Mouse (Mus musculus): ENCODE results near the gene Tnfrsf1a.
"Not testable (repeated sequence)": the region's sequence is repeated elsewhere in the genome, so short reads cannot be mapped to it uniquely, and the experiment has no call there.

Tnfrsf1a gene

DNA sequence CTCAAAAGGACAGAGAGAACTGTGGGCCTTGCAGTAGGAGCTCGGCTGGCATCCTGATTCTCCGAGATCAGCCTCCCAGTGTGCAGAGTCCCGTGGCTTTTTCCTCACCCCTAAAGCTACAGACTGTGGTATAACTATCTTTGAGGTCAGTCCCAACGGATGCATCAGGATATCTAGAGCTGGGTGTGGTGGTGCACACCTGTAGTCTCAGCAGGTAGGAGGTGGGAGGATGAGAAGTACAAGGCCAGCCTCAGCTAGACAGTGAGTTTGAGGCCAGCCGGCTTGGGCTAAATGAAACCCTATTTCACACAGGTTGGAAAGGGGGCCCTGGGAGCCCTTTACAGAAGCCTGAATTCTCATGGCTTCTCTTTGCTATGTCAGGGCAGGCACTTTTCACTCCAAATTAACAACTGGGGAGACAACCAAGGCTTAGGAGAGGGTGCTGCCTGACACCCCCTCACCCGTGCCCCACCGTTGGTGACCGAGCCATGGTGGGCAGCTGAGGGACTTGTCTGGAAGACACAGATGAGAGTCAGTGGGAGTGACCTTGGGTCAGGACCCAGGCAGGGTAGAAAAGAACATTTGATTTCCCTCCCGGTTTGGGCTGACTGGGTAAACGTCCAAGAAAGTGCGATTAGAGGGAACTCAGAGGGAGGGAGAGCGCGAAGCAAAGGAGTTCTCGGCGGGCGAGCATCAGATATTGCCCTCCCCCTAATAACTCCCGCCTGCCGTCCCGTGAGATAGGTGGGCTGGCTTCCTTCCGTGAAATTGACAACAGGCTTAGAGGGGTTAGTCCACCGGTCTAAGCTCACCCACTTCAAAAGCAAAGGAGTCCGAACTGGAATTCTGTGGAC, at the start of gene Tnfrsf1a:
Gene Tnfrsf1a (plus strand): TSS at position 642 of the 854 bp plus-strand sequence.
- DNase-seq (ENCODE audit: low read depth, low spot score) = no peak

DNA sequence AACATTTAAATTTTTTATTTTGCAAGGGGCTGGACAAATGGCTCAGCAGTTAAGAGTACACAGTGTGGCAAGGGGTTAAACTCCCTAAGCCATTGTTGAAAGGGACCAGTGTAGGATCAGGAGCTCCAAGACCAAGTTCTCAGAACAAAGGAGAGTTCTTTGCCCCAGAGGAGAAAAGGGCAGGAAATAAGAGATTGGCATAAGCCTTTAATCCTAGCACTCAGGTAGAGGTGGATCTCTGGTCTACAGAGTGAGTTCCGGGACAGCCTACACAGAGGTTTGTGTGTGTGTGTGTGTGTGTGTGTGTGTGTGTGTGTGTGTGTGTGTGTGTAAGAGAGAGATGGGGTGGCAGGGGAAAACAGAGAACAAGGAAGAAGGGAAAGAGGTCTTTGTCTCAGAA, 48.2 kb upstream of the Tnfrsf1a start:
- DNase-seq (ENCODE audit: low read depth, low spot score) = no peak

DNA sequence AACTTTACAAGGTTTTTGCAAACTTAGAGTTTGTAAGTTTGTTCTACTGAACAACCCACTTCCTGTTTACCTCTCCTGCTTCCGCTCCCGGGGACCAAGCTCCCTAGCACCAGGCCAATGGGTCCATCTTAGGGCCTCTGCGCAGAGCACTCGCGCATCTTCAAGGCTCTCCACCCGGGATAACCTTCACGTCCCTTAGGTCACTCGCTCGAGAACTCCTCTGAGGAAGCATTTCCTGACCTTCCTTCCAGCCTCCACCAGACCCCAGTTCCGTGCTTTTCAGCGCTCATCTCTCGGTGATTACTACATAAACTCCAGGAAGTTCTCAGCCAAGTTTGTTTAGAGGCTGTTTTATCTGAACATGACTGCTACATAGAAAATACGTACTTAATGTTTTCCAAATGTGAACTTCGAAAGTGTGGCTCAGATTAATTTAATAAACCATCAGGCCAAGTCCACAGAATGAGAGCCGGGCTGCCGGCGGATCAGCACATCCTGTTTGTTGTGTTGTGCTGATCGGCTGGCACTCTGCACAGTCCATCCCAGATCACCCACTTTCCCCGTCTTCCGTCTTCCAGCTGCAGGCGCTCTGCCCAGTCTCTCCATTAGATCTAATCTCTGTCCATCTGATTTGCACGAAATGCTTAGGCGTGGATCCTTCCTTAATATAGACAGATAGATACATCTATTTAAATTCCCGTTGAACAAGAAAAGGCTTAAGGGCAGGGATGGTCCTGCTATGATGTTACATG, 46.8 kb upstream of the Tnfrsf1a start:
- DNase-seq (ENCODE audit: low read depth, low spot score) = no peak

DNA sequence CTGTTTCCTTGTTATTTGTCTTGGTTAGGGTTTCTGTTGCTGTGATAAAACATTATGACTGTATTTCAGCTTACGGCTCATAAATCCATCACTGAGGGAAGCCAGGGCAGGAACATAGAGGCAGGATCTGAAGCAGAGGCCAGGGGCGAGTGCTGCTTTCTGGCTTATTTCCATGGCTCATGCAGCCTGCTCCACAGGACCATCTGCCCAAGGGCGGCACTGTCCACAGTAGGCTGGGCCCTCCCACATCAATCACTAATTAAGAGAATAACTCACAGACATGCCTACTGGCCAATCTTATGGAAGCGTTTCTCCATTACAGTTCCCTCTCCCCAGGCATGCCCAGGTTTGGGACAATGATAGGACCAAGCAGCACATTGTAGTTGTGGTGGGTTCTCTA, 45.9 kb upstream of the Tnfrsf1a start:
- DNase-seq (ENCODE audit: low read depth, low spot score) = no peak

DNA sequence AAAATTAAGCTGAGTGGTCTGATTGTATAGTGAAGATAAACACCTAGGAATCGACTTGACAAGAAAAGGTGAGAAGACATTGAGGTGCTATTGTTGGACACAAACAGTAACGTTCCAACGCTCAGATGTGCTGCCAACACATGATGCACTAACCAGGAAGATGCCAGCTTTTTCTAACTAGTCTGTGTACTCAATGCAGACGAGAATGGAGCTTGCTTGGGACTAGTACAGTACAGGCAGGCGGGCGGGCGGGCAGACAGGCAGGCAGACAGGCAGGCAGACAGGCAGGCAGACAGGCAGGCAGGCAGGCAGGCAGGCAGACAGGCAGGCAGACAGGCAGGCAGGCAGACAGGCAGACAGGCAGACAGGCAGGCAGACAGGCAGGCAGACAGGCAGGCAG, 44.8 kb upstream of the Tnfrsf1a start:
- DNase-seq (ENCODE audit: low read depth, low spot score) = not testable (repeated sequence)

DNA sequence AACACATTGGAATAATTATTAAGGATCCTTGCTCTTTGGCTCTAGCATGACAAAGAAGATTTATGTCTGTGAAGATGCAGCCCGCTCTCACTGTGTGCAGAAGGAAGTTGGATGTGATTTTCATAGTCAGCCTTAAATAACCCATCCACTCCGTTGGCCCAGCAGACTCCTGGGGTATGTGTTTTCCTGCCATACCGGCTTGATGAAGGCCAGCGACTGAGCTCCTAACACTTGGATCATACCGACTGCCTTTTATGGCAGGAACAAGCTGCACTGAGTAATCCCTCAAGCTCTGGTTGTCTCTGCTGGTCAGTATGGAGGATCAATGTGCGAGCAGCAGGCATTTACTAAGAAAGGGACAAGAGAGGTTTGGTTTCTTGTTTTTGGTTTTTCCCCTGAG, 43.7 kb upstream of the Tnfrsf1a start:
- DNase-seq (ENCODE audit: low read depth, low spot score) = no peak

DNA sequence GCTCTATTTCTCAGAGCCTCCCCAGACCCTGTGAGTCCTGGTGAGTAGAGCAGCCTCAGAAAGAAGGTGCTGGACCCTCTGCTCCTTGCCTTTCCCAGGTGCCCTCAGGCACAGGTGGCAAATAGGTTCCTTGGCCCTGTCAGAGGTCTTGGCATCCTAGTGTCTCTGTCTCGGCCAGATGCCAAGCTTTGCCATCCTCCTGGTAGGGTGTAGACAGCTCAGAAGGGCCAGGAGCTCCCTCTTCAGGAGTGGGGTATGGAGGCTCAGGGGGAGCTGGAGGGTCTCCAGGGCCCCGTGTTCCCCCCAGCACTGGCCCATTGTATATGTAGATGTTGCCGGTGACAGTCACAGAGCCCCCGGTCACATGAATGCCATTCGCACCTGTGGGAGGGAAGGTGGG, 42.1 kb upstream of the Tnfrsf1a start:
- no peak for DNase-seq (ENCODE audit: low read depth, low spot score)

DNA sequence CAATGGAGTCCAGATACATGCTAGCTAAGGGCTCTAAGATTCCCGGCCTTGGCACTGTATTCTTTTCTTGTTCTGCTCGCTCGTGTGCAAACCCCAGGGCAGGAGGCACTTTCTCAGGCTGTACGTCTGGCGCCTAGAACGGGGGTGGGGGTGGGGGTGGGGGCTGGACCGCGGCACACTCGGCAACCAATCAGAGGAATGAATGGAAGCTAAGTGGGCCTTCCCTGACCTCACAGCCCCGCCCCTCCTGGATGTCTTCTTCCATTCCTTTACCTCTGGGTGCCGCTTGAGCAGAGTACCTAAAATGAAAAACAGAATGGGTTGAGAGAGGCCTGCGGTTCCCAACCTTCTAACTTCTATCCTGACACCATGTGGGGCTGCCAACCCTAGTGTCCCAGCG, 40.2 kb upstream of the Tnfrsf1a start:
- DNase-seq (ENCODE audit: low read depth, low spot score) = no peak

DNA sequence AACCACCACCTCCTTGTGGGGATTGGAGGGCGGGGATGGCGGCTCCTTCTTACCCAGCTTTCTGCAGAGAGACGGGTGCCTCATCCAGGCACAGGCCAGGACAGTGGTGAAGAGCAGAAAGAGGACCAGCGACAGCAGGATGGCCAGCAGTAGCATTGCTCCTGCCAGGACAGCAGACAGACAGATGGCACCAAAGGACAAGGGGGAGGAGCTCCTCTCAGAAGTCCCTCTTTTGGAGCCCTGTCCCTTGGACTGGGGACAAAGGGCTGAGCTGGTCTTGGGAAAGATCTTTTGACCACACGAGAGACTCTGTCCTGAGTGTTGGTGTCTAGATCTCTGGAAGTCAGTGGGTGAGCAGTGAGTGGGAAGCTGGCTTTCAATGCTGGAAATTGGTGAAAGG, 39.8 kb upstream of the Tnfrsf1a start:
- no peak for DNase-seq (ENCODE audit: low read depth, low spot score)

DNA sequence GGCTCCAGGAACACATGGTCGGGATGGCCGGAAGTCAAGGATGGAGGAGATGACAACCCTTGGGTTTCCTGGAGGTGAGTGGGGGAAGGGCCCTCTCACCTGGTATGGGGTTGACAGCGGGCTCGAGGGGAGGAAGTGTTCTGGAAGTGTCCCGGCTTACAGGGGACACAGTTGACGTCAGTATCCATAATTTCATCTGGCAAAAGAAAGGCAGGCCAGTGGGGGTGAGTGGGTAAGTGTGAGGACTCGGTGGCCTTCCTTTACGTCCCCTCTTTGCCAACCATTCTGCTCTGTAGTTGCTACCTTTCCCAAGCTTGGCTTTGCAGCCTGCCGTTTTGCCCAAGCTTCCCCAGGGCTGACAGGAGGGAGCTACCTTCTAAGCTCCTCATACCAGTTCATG, 37.0 kb upstream of the Tnfrsf1a start:
- DNase-seq (ENCODE audit: low read depth, low spot score) = no peak

DNA sequence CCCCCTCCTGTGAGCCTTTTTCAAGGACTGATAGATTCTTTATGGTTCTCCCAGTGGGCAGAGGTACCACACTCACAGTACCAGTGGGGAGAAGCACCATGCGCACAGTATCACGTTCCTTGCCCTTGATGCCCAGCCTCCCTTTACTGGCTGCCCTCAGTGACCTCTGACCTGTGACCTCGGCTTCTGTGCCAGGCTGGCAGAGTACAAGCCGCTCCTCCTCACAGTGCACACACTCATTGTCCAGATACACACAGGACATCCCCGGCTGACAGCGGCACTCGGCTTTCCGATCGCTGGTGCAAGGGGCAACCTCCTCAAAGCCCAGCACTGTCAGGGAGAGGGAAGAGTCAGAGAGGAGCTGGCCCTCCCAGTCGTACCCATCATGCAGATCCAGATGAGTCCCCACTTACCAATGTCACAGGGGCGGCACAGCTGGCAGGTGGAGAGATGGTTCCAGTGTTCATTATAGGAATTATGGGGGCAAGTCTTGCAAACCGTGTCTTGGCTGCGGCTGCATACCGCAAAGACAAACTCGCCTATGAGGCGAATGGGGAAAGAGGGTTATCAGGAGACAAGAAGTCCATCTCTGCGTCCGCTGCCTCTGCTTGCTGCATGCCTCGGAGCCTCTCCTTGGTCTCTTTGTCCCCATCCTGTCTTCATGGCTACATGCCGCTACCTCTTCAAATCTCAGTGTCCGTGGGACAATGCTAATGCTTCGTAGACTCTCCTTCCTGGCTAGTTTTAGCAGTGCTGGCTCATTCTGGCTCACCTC, 36.4 kb upstream of the Tnfrsf1a start:
- no peak for DNase-seq (ENCODE audit: low read depth, low spot score)

DNA sequence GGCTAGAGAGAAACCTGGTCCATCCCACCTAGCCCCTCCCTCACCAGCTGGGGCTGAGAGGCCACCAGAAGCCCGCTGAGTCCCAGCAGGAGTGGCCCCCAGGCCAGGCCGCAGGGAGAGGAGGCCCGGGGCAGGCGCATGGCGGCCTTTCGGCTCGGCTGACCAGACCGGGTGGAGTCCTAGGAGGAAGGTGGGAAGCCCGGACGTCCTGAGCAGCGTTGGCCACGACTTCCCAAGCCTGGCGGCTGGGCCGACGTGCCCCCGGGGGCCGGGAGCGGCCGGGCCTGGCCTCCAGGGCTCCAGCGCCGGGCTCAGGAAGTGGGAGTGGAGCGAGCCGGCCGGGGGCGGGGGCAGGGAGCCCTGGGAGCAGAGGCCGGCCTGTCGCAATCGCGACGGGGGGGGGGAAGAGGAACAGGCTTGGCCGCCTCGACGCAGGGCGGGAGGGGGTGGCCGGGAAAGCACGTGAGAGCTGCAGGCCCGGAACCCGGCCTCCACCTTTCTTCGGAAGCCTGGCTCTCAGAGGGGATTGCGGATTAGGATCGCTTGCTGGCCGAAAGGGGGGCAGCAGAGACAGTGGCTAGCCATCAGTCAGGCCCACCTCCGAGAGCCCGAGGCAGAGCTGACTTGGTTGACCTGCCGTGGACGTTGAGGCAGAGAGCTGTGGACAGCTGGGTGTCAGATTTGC, 35.5 kb upstream of the Tnfrsf1a start, which contains the start of gene Ltbr:
Gene Ltbr (minus strand): TSS at position 340 of the 685 bp plus-strand sequence.
- DNase-seq (ENCODE audit: low read depth, low spot score) = no peak

DNA sequence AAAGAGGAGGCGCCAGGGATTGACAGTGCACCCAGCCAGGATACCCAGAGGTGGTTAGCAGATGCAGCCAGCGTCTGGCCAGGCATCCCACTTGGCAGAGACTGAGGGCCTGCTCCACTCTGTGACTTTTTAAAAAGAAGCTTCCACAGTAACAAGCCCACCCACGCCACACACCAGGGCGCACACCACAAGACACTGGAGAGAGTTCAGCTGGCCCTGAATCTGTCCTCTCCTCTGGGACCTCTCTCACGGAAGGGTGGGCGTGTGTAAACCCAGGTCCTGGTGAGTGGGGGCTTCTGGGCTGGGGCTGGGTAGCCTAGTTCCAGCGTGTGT, 35.0 kb upstream of the Tnfrsf1a start:
- DNase-seq (ENCODE audit: low read depth, low spot score) = no peak

DNA sequence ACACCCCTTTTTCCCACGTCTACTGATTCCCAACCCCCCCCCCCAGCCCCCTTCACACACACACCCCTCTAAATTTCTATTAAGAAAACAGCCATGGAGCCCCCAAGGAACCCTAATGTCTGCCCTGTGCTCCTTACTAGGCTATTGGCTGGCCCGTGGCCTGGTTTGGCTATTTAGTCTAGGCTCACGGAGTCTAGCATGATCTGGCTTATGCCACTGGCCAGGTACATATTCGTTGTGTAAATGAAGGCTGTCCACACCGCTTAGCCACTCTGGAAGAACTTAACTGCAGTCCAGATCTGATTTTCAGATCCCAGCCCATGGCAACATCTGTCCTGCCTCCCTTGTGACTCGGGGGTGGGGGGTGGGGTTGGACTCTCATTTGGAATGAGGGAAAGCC, 34.4 kb upstream of the Tnfrsf1a start:
- no peak for DNase-seq (ENCODE audit: low read depth, low spot score)

DNA sequence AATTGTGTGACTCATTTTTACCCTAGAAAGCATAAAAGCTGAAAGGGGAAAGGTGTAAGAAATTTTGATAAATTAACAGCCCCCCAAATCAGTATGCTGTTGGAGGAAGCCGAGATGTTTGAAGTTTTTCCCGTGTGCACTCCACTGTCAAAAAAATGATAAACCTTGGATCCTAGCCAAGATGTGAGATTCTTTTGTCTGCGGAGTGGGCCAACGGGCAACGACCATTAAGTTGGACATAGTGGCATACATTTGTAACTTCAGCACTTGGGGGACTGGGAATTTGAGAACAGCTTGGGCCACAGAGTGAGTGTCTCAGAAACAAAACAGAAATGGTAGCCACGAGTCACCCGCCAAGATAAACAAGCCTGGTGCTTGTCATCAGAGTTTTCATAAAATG, 32.1 kb upstream of the Tnfrsf1a start:
- DNase-seq (ENCODE audit: low read depth, low spot score) = no peak

DNA sequence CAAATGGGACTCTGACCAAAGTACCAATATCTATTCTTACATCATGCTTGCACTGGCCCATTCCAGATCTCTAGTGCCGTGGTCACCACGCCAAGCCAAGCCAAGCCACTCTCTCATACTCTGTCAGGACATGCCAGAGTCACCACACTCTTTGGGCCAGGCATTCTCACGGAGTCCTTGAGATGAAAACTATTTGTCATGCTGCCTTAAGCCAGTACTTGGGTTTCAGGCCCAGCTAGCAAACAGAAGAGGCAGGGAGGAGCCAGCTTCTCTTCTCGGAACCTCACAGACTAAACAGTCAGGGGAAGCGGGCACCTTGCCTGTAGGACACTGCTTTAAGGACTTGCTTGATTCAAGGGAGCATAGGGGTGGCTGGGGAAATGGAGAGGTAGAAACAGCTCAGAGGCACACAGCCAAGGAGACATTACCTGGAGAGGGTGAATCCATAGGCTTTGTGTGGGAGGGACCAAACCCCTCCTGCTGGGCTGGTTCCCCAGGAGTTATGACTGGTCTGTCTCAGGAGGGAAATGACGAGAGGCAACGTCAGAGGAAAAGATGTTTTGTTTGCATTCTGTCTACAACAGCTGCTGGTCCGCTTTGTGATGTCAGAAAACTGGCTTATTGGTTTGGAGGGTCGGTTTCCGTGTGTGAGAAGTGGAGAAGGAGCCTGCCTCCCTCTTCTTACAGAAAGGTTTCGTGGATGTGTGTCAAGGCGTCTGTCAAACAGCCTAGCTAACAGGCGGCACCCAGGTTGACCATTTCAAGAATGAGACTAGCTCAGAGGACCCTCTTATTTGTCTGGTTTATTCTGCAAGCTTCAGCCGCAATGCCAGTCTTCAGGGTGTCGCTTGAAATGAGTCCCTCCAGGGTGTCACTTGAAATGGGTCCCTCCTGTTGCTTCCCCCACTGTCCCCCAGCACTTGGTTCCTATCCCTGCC, 29.9 kb upstream of the Tnfrsf1a start:
- DNase-seq (ENCODE audit: low read depth, low spot score) = no peak

DNA sequence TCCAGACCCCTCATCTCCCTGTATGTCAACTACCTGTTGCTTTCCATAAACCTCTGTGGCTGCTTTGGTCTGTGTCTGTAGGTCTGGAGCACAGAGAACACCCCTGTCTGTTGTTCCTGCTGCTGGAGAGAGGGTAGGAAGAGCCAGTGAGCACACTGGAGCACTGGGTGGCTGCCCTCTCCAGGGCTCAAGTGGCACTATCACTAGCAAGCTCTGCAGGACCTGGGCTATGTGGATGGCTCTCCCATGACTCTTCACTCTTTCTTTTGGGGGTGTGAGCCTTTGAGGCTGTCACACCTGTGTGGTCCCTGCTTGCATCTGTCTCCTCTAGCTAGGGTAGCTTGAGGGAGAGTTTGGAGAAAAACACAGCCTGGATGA, 29.3 kb upstream of the Tnfrsf1a start:
- DNase-seq (ENCODE audit: low read depth, low spot score) = no peak

DNA sequence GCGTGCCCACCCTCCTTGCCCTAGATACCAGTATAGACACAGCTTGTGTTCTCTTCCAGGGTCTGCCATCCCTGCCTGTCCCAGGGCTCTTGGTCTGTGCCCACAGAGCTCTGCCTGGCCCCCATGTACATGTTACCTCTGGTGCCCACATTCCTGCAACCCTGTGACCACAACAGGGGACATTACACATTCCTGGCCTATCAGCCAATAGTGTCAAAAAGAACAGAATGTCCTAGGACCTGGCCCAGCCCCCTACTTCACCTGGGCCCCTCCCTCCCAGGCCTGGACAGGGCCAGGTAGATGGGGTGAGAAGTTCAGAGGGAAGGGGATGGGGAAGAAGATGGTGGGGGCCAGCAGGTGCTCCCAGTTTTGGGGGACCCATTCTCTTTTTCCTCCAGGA, 28.8 kb upstream of the Tnfrsf1a start, which contains the start of gene Scnn1a:
Gene Scnn1a (plus strand): TSS at position 337 of the 400 bp plus-strand sequence.
- no peak for DNase-seq (ENCODE audit: low read depth, low spot score)

DNA sequence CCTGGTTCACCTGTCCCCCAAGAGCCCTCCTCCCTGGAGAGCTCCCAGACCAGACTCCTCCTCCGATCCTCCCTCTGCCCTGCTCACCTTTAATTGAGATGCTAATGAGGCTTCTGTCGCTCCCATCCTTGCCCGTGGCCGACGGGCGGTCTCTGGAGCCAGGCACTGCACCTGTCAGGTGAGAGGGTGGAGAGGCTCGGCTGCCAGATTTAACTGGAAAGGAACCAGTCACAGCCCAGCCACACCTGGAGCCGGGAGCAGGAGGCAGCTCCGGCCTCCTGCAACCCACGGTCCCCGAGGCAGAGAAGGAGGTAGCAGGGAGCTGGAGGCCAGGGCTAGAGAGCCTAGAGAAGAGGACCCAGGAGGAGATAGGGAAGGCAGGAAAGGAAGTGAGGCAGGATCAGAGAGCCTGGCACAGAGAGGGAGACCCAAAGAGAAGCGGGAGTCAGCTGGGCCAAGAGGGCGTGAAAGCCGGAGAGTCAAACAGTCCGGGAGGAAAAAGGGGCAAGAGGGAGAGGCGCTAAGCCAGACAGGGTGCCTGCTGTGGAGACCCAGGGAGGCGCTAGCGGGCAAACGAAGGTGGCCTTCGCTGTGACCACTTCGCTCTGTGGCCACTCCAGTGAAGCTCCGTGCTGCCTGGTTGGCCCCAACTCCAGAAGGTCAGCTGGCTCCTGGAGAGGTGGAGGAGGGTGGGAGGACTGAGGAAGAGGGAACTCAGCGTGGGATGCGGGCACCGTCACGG, 27.9 kb upstream of the Tnfrsf1a start:
- no peak for DNase-seq (ENCODE audit: low read depth, low spot score)

DNA sequence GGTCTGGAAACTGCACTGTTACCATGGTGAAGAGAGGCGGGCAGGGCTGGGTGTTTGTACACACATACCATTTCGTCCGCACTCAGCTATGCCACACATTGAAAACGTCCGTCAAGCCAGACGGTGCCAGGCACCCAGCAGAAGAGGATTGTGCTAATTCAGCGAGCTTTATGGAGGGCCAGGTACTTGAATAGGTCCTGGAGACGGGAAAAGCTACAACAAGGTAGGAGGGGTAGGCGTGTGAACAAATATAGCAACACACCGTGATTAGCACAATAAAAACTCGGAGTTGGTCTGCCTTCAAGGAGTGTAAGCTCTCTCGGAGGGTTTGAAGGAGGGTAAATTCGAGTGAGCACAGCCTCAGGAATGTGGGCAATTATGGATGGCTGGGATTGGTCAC, 26.4 kb upstream of the Tnfrsf1a start:
- no peak for DNase-seq (ENCODE audit: low read depth, low spot score)
